Mouse (Mus musculus): Measurements from ENCODE around the gene Grhl3.
"Not testable (repeated sequence)": the region's sequence is repeated elsewhere in the genome, so short reads cannot be mapped to it uniquely, and the experiment has no call there.

The Grhl3 gene

DNA sequence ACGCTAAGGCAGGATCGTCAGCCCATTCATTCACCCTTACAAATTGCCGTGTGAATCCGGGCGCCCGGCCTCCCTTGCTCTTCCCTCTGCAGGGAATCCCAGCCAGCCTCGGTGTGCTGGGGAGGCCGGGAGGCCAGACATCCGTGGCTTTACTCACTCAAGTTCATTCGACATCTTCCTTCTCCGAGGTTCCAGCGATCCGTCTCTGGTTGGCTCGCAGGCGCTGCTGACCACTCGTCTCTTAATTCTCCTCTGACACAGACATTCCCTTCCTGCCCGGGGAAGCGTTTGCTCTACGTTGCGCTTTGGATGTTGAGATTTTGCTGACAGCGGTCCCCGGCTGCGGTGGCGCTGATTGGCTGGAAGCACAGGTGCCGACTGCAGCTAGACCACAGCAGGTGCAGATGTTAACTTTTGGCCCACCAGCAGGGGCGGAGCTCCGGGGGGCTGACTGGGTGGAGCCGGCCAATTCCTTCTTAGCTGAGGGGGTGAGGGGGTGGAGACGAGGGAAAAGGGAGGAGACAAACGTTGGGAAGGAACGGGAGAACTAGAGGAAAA is at the start of gene Grhl3:
Grhl3 (minus strand) TSS at position 380 of the 558 bp plus-strand sequence.
- peak; percentile 37 to 44 for DNase-seq (ENCODE audit: low spot score in 2 of 2)

- peak in 1 of 2 experiments; percentile 5 for DNase-seq (ENCODE audit: low spot score in 2 of 2)
Observed at GRCm38 (mm10) chr4:135622290-135622689, 48.9 kb upstream of the Grhl3 start.

GRCm38 (mm10) chr4:135620461-135620860 is 47.0 kb upstream of the Grhl3 start:
- no peak for DNase-seq (ENCODE audit: low spot score in 2 of 2)

GRCm38 (mm10) chr4:135617783-135618470 is 44.5 kb upstream of the Grhl3 start:
- peak in 1 of 2 experiments; percentile 14 for DNase-seq (ENCODE audit: low spot score in 2 of 2)

DNA sequence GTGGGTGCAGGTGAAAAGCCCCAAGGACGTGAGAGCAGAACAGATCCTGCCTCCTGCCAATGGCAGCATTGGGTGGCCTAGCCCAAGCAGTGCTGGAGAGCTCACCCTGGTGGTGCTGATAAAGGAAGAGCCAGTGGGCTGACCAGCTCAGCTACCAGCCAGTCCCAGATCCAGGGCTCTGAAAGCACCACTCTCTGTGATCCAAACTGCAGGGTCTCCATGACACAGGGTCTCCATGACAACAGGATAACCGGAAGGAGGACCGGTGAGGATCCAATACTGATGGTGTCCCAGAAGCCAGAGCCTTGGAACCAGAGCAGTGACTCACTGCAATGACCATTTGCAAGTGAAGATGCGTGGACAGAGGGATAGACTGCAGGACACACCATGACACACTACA is 43.6 kb upstream of the Grhl3 start:
- no peak for DNase-seq (ENCODE audit: low spot score in 2 of 2)

DNA sequence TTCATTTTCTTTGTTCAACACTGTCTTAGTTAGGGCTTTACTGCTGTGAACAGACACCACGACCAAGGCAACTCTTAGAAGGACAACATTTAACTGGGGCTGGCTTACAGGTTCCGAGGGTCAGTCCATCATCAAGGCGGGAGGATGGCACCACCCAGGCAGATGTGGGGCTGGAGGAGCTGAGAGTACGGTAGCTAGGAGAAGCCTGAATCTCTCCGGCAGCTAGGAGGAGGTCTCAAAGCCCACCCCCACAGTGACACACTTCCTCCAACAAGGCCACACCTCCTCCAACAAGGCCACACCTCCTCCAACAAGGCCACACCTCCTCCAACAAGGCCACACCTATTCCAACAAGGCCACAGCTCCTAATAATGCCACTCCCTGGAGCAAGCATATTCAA is 41.9 kb upstream of the Grhl3 start:
- DNase-seq (ENCODE audit: low spot score in 2 of 2) = not testable (repeated sequence)

- DNase-seq (ENCODE audit: low spot score in 2 of 2) = no peak
Observed at GRCm38 (mm10) chr4:135609986-135610385, 36.6 kb upstream of the Grhl3 start.

GRCm38 (mm10) chr4:135607979-135608885 is 34.8 kb upstream of the Grhl3 start:
- DNase-seq (ENCODE audit: low spot score in 2 of 2) = no peak

DNA sequence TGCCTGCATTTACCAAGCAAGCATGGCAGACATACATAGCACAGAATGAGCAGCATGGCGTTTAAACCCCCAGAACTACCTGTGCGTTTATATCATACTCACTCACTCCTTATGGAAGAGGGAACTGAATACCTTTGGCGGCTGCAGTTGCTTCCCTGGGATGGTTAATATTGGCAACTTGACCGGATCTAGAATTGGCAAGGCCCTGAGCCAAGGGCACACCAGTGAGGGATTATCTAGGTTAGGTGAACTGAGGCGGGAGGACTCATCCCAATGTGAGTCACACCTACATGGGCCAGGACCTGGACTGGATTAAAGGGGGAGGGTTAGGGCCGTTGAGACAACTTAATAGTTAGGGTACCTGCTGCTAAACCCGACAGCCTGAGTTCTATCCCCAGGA is 32.8 kb upstream of the Grhl3 start:
- no peak for DNase-seq (ENCODE audit: low spot score in 2 of 2)

DNA sequence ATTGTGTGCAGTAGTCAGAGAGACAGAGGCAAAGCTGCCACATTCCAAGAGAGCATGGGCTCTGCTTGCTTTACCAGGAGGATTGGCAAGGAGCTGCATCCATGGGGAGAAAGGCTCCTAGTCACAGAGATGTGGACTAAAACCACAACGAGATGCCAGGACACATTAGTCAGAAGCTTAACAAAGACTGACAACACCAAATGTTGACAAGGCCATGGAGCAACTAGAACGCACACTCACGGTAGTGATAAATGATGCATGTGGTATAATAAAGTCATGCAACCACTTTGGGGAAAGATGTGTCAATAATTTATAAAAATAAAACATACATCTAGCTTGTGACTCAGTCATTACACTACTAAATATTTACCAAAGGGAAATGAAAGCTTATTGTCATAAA is 28.1 kb upstream of the Grhl3 start:
- DNase-seq (ENCODE audit: low spot score in 2 of 2) = no peak

- no peak for DNase-seq (ENCODE audit: low spot score in 2 of 2)
Observed at GRCm38 (mm10) chr4:135599497-135600182, 26.2 kb upstream of the Grhl3 start.

DNA sequence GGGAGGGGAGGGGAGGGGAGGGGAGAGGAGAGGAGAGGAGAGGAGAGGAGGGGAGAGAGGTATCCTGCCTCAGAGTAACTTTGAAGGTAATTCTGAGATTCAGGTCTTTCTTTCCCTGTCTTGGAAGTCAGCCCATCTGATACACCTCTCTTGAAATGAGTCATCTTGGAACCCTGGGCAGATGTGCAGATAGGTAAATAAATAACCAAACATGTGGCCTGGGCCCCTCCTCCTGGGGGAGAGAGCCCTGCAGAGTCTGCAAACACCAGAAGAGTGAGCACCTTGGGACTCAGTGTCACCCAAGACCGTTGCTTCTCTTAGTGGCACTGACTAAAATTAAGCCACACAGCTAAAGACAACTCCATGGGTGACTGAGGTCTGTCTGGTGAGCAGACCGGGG is 25.6 kb upstream of the Grhl3 start:
- DNase-seq (ENCODE audit: low spot score in 2 of 2) = no peak

DNA sequence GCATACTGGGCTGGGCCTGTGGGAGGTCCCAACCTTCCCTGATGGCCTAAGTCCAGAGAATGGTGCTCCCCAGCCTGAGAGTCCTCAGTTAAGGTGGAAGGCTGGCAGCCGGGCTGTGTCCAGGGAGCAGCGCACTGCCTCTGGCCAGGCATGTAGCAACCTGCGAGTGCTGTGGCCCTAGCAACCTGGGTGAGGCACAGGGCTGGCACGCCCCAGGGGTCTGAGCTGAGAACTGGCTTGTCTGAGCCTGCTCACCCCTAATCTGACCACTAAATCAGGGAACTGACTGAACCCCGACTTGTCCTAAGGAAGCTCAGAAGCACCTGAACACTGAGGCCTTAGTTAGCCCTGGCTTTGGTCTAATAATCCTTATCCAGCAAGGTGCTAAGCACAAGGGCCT is 24.1 kb upstream of the Grhl3 start:
- DNase-seq (ENCODE audit: low spot score in 2 of 2) = no peak

- DNase-seq (ENCODE audit: low spot score in 2 of 2) = no peak
Observed at GRCm38 (mm10) chr4:135595943-135596342, 22.5 kb upstream of the Grhl3 start.

DNA sequence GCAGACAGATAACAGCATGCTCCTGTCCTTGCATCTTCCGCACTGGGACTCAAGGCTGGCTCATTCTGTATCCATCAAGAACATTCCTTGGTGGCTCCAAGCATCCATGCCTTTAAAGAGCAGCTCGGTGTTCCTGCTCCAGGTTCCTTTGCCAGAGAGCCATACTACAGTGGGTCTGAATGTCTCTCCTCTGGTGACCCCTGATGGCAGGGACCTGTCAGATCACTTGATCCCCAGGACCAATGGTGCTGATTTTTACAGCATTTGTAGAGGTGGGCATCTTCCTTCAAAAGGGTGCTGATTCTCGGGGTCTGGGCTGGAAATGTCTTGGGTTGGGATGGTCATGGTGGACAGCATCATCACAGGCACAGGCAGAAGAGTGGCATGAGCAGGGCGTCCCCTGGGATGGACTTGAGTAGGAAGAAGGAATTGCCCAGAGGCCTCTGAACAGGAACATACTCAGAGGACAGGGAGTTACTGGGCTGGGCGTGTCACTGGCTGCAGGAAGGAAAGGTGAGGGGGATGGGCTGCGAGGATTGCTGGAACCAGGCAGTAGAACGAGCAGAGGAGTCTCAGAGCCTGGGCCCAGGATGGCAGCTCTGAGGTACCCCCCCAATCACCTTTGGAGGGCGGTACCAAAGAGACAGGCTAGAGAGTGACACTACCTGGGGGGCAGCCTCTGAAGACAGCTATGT is 18.3 kb upstream of the Grhl3 start:
- DNase-seq (ENCODE audit: low spot score in 2 of 2) = no peak

DNA sequence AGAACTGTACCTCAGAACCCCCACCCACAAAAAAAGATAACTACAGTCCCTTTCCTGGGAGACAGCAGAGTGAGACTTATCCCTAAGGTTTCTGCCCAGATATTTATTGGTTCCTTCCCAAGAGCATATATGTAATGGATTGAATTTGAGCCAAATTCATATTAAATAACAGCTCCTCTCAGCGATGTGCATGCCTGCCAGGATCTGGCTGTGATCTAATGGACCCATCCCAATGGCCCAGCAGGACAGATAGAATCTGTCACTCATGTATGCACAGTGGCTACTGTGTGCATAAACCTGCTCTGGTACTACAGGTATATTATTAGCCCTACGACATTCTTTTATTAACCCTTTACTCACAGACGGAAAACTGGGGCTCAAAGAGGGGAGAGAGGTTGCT is 17.7 kb upstream of the Grhl3 start:
- DNase-seq (ENCODE audit: low spot score in 2 of 2) = no peak

DNA sequence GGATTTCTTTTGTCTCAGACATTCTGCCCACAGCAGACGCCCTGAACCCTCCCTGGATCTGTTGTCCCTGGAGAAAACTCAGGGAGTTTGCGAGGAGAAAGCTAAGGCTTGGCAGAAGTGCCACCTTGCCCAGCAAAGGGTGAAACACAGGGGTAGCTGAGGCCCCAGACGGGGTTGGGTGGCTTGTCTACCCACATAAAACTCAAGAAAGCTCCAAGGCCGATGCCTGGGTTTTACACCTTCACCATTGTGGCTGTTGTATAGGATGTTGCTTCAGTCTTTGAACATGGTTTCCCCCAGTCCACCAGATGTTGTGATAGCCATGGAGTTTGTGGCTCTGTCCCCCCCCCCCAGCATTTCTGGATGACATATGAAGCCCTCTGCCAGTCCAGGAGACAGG is 11.4 kb upstream of the Grhl3 start:
- DNase-seq (ENCODE audit: low spot score in 2 of 2) = no peak

GRCm38 (mm10) chr4:135581222-135581910 is 7.9 kb upstream of the Grhl3 start:
- no peak for DNase-seq (ENCODE audit: low spot score in 2 of 2)

GRCm38 (mm10) chr4:135579695-135580094 is 6.3 kb upstream of the Grhl3 start:
- no peak for DNase-seq (ENCODE audit: low spot score in 2 of 2)

DNA sequence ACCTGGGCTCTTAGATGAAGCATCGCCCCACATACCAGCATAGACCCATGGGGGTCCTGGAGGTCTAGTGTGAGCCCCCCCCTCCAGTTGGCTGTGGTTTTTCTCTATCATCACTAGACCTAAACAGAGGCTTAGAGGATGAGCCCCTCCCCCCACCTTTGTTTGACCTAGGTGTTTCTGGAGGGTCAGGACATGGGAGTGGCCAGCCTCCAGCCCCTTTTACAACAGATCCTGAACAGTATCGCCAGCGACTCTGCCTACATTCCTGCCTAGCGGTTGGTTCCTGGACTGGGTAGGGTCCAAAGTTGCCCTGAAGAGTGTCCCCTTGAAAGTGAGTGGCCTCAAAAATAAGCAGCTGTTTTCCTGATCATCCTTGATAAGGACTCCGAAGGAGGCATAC is 5.1 kb upstream of the Grhl3 start:
- DNase-seq (ENCODE audit: low spot score in 2 of 2) = no peak
